Mouse (Mus musculus) spleen, adult 2 months (tissue): Measurements from ENCODE around the gene Gpr107. TPM values are rescaled to one million over a fixed set of nuclear protein-coding genes. Genes with fewer than 3 reads are reported as not detected.

Experiments used
- DNase-seq, 2 experiments: peaks; one replicate each; pipeline versions ENCODE4 v3.0.0 to v3.0.0-alpha.2; 2012 to 2021; ENCODE audit warnings: low spot score in 2 of 2, low read depth in 1 of 2
- H3K27ac ChIP-seq: fragments of 200-500 bp; 2 replicates; pipeline ENCODE4 v1.5.1; 2012; ENCODE audit warnings: low read length, inconsistent platforms; ENCODE audit not compliant: insufficient read depth
- H3K27me3 ChIP-seq: fragments of 200-500 bp; 2 replicates; pipeline ENCODE4 v1.6.1; 2012; ENCODE audit warnings: mild to moderate bottlenecking, moderate library complexity, low read length, inconsistent platforms; ENCODE audit not compliant: control insufficient read depth, insufficient read depth
- H3K36me3 ChIP-seq: fragments of 200-500 bp; 2 replicates; pipeline ENCODE4 v1.6.1; 2012; ENCODE audit warnings: mild to moderate bottlenecking, low read length, inconsistent platforms; ENCODE audit not compliant: control insufficient read depth, insufficient read depth
- H3K4me1 ChIP-seq: fragments of 200-500 bp; 2 replicates; pipeline ENCODE4 v1.6.1; 2011; ENCODE audit warnings: inconsistent platforms; ENCODE audit not compliant: control insufficient read depth, insufficient read depth, insufficient read length
- H3K4me3 ChIP-seq: fragments of 200-500 bp; 2 replicates; pipeline ENCODE4 v1.5.1; 2011; ENCODE audit warnings: mild to moderate bottlenecking, inconsistent platforms; ENCODE audit not compliant: insufficient read depth, insufficient read length; ENCODE audit errors: extremely low read depth
- CTCF ChIP-seq: fragments of 200-500 bp; IDR thresholded peaks from 2 replicates; pipeline ENCODE4 v1.5.1; 2011; ENCODE audit warnings: mild to moderate bottlenecking, inconsistent platforms; ENCODE audit not compliant: insufficient read depth, insufficient read length, insufficient replicate concordance; ENCODE audit errors: extremely low read depth
- POLR2A ChIP-seq: fragments of 200-500 bp; IDR thresholded peaks from 2 replicates; pipeline ENCODE4 v1.6.1; 2011; ENCODE audit warnings: low read depth, low read length, inconsistent platforms
- WGBS: fragments of 180-500 bp; shearing (Covaris S2); methylation state at CpG from one replicate; pipeline ENCODE4 v1.1.7; 2018; 5-methylcytosine and 5-hydroxymethylcytosine counted together
- polyA plus RNA-seq: library from polyadenylated mRNA; depleted of rRNA; stranded (reverse); fragments of >200 nt; gene quantifications from 2 replicates; pipeline ENCODE4 v1.2.3, GENCODE M21; 2012

Gene Gpr107
- polyA plus RNA-seq, 1 experiment, result 15.0 TPM

DNA sequence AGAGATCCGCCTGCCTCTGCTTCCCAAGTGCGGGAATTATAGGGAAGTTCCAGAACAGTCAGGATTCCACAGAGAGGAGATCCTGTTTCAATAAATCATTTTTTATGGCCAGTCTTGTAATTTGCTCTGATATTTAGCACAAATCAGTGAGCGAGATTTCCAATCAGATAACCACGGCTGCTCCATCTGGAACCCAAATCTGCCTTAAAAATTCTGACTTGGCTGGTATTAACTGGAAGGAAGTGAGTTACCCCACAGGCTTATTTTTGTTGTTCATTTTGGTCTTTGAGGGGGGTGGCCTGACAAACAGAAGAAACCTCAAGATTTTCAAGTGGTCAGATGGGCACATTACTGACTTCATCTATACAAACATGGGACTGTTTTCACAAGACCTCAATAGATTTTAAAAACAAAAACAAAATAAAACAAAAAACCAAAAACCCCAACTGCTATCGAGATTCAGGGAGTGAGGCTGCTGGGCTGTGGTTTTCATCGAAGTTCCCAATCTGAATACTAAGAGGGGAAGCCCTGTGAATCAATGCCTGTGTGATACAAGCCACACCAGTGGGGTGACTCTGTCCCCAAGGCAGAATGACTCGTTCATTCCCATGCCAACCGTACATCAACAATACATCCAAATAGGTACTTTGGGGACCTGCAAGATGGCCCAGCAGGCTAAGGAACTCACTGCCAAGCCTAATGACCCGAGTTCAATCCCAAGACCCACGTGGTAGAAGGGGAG, 33.3 kb upstream of the Gpr107 start:
- 61% methylated on average over 10 of the region's 10 CpGs for WGBS
- no peaks in the 10 kb centered on the region for H3K36me3 ChIP-seq
- 0 out of 2 replicates have a peak overlapping the region, but pooled peaks have one; percentile 14 for H3K27ac ChIP-seq
- no peak for DNase-seq
- H3K4me1 ChIP-seq, result peaks cover 35% of the 10 kb centered on the region
- no peak overlapping the region for H3K4me3 ChIP-seq
- H3K27me3 ChIP-seq, result no peaks in the 10 kb centered on the region
- TF ChIP-seq CTCF, result no peak
- no peak for TF ChIP-seq POLR2A

DNA sequence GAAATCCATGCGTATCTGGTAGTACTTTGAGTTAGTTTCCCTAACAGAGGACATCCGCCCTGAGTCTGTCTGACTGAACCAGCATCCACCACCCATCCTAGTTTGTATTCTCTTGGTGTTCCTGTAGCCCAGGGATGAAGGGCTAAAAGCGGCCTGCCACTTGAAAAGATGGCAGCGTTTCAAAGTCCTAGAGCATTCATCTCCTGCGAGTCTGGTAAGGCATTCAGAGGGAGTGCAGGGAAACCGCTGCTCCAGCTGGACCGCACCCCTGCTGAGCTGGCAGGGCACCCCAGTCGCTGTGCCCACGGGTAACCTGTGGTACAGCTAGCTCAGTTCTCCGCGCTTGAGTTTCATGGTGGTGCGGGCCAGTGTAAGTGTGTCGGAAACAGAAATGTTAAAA, 32.3 kb upstream of the Gpr107 start:
- TF ChIP-seq POLR2A (no peak), CTCF (no peak)
- Histone ChIP-seq H3K27ac (no peak overlapping the region; the same call in 1 of the 2 replicates), H3K4me1 (peaks cover 28% of the 10 kb centered on the region; the same call in 1 of the 2 replicates), H3K27me3 (no peaks in the 10 kb centered on the region), H3K36me3 (no peaks in the 10 kb centered on the region), H3K4me3 (no peak overlapping the region)
- WGBS, result 86% methylated on average over 13 of the region's 13 CpGs
- DNase-seq, result no peak

DNA sequence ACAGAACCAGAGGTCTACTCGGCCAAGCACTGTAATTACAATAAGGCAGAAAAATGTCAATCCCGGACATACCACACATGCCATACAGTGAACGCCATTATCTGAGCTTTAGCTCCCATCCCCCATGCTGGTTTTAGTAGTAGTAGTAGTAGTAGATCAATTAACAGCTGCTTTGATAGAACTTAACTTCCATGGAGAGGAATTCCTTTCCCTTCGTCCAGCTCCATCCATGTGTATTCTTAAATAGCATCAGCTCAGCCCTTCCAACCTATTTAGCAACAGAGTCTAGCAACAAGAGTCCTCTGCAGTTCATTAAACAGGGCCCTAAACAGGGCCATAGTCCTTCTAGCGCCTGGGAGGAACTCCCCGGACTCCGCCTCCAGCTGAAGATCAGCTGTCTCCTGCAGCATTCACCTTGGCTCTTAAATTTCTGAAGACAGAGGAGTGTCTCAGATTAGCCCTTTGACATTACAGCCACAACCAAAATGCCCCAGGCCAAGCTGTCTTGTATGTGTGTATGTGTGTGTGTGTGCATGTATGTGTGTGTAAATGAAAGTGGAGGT, 30.9 kb upstream of the Gpr107 start:
- WGBS, result 91% methylated on average over 7 of the region's 7 CpGs
- Histone ChIP-seq H3K4me1 (peaks cover 24% of the 10 kb centered on the region), H3K27ac (no peak overlapping the region), H3K27me3 (no peaks in the 10 kb centered on the region), H3K4me3 (no peak overlapping the region), H3K36me3 (no peaks in the 10 kb centered on the region)
- no peak for TF ChIP-seq POLR2A
- TF ChIP-seq CTCF, result no peak
- DNase-seq, result no peak

DNA sequence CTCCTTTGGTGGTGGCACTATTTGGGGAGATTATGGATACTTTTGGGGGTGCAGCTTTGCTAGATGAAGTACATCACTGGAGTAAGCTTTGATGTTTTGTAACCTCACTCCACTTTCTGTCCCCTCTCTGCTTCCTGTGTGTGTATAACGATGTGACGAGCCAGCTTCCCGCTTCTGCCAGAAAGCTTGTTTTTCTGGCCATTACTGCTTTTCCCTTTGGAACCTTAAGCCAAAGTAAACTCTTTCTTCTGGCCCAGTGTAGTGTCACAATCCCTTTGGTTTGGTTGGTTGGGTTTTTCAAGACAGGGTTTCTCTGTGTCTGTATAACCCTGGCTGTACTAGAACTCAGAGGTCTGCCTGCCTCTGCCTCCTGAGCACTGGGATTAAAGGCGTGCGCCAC, 29.3 kb upstream of the Gpr107 start:
- 88% methylated on average over 5 of the region's 5 CpGs for WGBS
- no peaks in the 10 kb centered on the region for H3K27me3 ChIP-seq
- H3K4me3 ChIP-seq, result no peak overlapping the region
- TF ChIP-seq CTCF (no peak), POLR2A (no peak)
- H3K27ac ChIP-seq, result no peak overlapping the region
- no peak for DNase-seq
- H3K4me1 ChIP-seq, result peaks cover 11% of the 10 kb centered on the region
- no peaks in the 10 kb centered on the region for H3K36me3 ChIP-seq

DNA sequence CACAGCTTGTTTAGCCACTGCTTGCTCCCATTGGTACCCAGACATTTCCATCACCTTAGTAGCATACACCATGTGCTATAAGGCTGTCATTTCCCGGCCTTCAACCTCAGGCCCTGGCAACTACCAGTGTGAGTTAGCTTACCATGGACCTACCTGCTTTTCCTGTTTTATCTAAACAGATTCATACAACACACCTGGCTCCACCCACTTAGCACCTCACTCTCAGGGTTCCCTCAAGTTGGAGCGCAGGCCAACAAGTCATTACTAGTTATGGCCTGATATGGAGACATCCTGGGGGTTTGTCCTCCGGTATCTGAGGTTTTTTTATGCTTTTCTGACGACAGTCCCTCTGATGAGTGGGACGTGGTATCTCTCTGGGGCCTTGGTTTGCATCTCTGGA, 28.6 kb upstream of the Gpr107 start:
- Histone ChIP-seq H3K4me1 (peaks cover 16% of the 10 kb centered on the region), H3K27ac (no peak overlapping the region), H3K4me3 (no peak overlapping the region), H3K27me3 (no peaks in the 10 kb centered on the region), H3K36me3 (no peaks in the 10 kb centered on the region)
- DNase-seq, result no peak
- WGBS, result 88% methylated on average over 5 of the region's 5 CpGs
- TF ChIP-seq CTCF (no peak), POLR2A (no peak)

DNA sequence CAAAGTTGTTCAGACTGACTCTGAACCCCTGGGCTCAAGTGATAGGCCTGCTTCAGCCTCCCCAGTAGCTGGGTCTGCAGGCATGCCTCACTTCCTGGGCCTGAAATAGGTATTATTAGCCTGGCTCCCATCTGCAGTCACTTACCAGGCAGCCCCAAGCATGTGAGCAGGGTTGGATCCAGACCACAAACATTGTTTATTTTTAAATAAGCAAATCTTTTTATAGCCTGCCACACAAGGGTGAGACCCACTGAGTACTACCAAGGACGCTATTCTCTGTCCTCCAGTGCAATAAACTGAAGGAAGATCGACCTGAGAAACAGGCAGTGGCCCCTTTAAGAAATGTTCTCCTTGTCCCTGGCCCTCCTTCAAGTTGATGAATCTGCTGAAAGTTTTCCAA, 27.4 kb upstream of the Gpr107 start:
- H3K27me3 ChIP-seq, result no peaks in the 10 kb centered on the region
- no peak overlapping the region for H3K4me3 ChIP-seq
- TF ChIP-seq CTCF (no peak), POLR2A (no peak)
- no peak for DNase-seq
- H3K4me1 ChIP-seq, result peaks cover 21% of the 10 kb centered on the region
- 34% methylated on average over 2 of the region's 2 CpGs for WGBS
- H3K36me3 ChIP-seq, result no peaks in the 10 kb centered on the region
- H3K27ac ChIP-seq, result 0 out of 2 replicates have a peak overlapping the region, but pooled peaks have one; percentile 29

DNA sequence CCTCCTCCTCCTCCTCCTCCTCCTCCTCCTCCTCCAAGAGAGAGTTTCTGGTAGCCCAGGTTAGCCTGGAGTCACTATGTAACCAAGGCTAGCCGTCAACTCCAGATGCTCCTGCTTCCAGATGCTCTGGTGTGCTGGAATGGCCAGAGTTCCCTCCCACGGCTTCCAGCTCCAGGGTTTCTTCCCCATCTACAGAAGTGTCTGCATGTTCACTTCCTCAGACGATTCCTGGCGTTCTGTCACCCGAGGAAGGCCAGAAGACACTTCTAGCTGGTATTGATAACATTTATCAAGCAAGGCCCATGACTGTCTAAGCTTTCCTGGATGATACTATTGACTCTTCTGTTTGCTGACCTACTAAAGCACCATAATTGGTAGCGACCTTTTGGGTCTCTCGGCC, 27.0 kb upstream of the Gpr107 start:
- Histone ChIP-seq H3K27ac (no peak overlapping the region), H3K27me3 (no peaks in the 10 kb centered on the region), H3K4me1 (peaks cover 25% of the 10 kb centered on the region), H3K4me3 (no peak overlapping the region), H3K36me3 (no peaks in the 10 kb centered on the region)
- WGBS, result 64% methylated on average over 7 of the region's 7 CpGs
- TF ChIP-seq POLR2A (no peak), CTCF (no peak)
- no peak for DNase-seq
